14 mouse cellular contexts compared by ENCODE assay signal in genomic region chr10:62851025-62851424, GRCm38 (mm10). TPM values are rescaled to one million over a fixed set of nuclear protein-coding genes. Genes with fewer than 3 reads are reported as not detected.
DNase-seq lines count a peak whose midpoint lies in the region; ATAC-seq and TF ChIP-seq lines count a peak whose summit lies in the region.
"Had no signal": no experiment of that assay in that cellular context is flagged by ENCODE, and none has a peak within 500 bp of the region (broad histone marks: within the 10 kb centered on the region; RNA-seq: fewer than 3 reads in every experiment).

No protein-coding gene starts in this region.

- peak; percentile 48 for DNase-seq in layer of hippocampus, adult 11-12 months (ENCODE audit: low spot score)
- no peak for DNase-seq in layer of hippocampus, postnatal 25 days (ENCODE audit: extremely low spot score in 1 of 2, low spot score in 1 of 2)
- DNase-seq in ES-E14 (ENCODE audit: low read depth, low spot score): no peak
- no peak for DNase-seq in forebrain, embryonic 14.5 days (ENCODE audit: low spot score)
- DNase-seq in spleen, postnatal 10 days (ENCODE audit: low spot score in 2 of 2): no peak
- DNase-seq: cerebellum, adult 8-10 months; kidney, adult 2 months; liver, postnatal 0 days had no signal

- ATAC-seq in limb, embryonic 15.5 days (ENCODE audit: insufficient number of reproducible peaks, low FRiP score, low TSS enrichment, low read depth): 0 out of 2 replicates have a peak, but pooled peaks have one; percentile 58
- no peak for ATAC-seq in forebrain, embryonic 16.5 days
- ATAC-seq in forebrain, embryonic 14.5 days: no peak
- ATAC-seq: liver, postnatal 0 days had no signal

- no peak overlapping the region for H3K4me2 ChIP-seq in limb, embryonic 15.5 days
- no peak overlapping the region for H3K4me2 ChIP-seq in forebrain, embryonic 16.5 days (ENCODE audit: low read length)
- no peak overlapping the region for H3K4me2 ChIP-seq in forebrain, embryonic 14.5 days (ENCODE audit: low read length)
- H3K4me2 ChIP-seq: embryonic facial prominence, embryonic 12.5 days; heart, embryonic 13.5 days; hindbrain, embryonic 12.5 days had no signal

- no peak overlapping the region for H3K9ac ChIP-seq in ES-E14 (ENCODE audit: insufficient read depth, low read depth, low read length, poor library complexity, severe bottlenecking)
- no peak overlapping the region for H3K9ac ChIP-seq in limb, embryonic 15.5 days
- H3K9ac ChIP-seq in forebrain, embryonic 16.5 days (replicated peaks; ENCODE audit: low read depth, low read length): no peak overlapping the region
- H3K9ac ChIP-seq in forebrain, embryonic 14.5 days (ENCODE audit: low read length): no peak overlapping the region
- H3K9ac ChIP-seq: embryonic facial prominence, embryonic 12.5 days; heart, embryonic 13.5 days; hindbrain, embryonic 12.5 days; liver, postnatal 0 days had no signal

- WGBS in limb, embryonic 15.5 days: 60% methylated on average over 4 of the region's 4 CpGs
- 66% methylated on average over 4 of the region's 4 CpGs for WGBS in forebrain, embryonic 16.5 days
- 68% methylated on average over 4 of the region's 4 CpGs for WGBS in forebrain, embryonic 14.5 days

- in situ Hi-C loops in ES-E14 (cut with MboI; ENCODE audit: low sequenced_read_pairs in 2 of 2, unreplicated experiment in 2 of 2): no loop called here

- H3K27me3 ChIP-seq in limb, embryonic 15.5 days: no peaks in the 10 kb centered on the region
- H3K27me3 ChIP-seq in forebrain, embryonic 16.5 days (replicated peaks; ENCODE audit: control insufficient read depth, insufficient read depth, low read length): no peaks in the 10 kb centered on the region
- no peaks in the 10 kb centered on the region for H3K27me3 ChIP-seq in forebrain, embryonic 14.5 days (replicated peaks; ENCODE audit: control insufficient read depth, insufficient read depth, low read length)
- H3K27me3 ChIP-seq: embryonic facial prominence, embryonic 12.5 days; heart, embryonic 13.5 days; hindbrain, embryonic 12.5 days had no signal

- no peaks in the 10 kb centered on the region for H3K9me3 ChIP-seq in ES-E14 (ENCODE audit: control insufficient read depth, insufficient read depth, low read depth, low read length)
- H3K9me3 ChIP-seq in limb, embryonic 15.5 days: no peaks in the 10 kb centered on the region
- no peaks in the 10 kb centered on the region for H3K9me3 ChIP-seq in forebrain, embryonic 16.5 days (ENCODE audit: control insufficient read depth, low read length)
- H3K9me3 ChIP-seq in forebrain, embryonic 14.5 days (replicated peaks; ENCODE audit: control insufficient read depth, low read length): no peaks in the 10 kb centered on the region
- H3K9me3 ChIP-seq: embryonic facial prominence, embryonic 12.5 days; heart, embryonic 13.5 days; hindbrain, embryonic 12.5 days had no signal

- no peaks in the 10 kb centered on the region for H3K36me3 ChIP-seq in ES-E14 (ENCODE audit: control insufficient read depth, insufficient read depth, low read length, poor library complexity, severe bottlenecking)
- H3K36me3 ChIP-seq in limb, embryonic 15.5 days: no peaks in the 10 kb centered on the region
- H3K36me3 ChIP-seq in forebrain, embryonic 16.5 days (ENCODE audit: control insufficient read depth, insufficient read depth): no peaks in the 10 kb centered on the region
- no peaks in the 10 kb centered on the region for H3K36me3 ChIP-seq in forebrain, embryonic 14.5 days (ENCODE audit: control insufficient read depth, insufficient read depth, low read length)
- H3K36me3 ChIP-seq: embryonic facial prominence, embryonic 12.5 days; hindbrain, embryonic 12.5 days had no signal

- TF ChIP-seq POLR2A in embryonic fibroblast, embryonic 13.5 days (IDR thresholded peaks at IDR 0.05; ENCODE audit: low read depth, low read length): 0 out of 2 replicates have a peak, but pooled peaks have one; percentile 19

- no peak overlapping the region for H3K4me3 ChIP-seq in ES-E14 (ENCODE audit: insufficient read depth in 1 of 2, low read depth in 1 of 2, low read length in 2 of 2, poor library complexity in 1 of 2, severe bottlenecking in 1 of 2)
- no peak overlapping the region for H3K4me3 ChIP-seq in embryonic fibroblast, embryonic 13.5 days (ENCODE audit: insufficient read depth, low read length)
- no peak overlapping the region for H3K4me3 ChIP-seq in limb, embryonic 15.5 days
- no peak overlapping the region for H3K4me3 ChIP-seq in forebrain, embryonic 16.5 days (replicated peaks; ENCODE audit: low read length)
- no peak overlapping the region for H3K4me3 ChIP-seq in forebrain, embryonic 14.5 days (ENCODE audit: low read depth, low read length)
- H3K4me3 ChIP-seq: embryonic facial prominence, embryonic 12.5 days; heart, embryonic 13.5 days; hindbrain, embryonic 12.5 days had no signal

- no peak overlapping the region for H3K27ac ChIP-seq in ES-E14 (ENCODE audit: insufficient read depth, low read depth, low read length, poor library complexity, severe bottlenecking)
- H3K27ac ChIP-seq in embryonic fibroblast, embryonic 13.5 days (ENCODE audit: insufficient read depth, low read length): peak overlapping the region; percentile 98
- peak overlapping the region; percentile 4; the same call in 1 of the 2 replicates for H3K27ac ChIP-seq in limb, embryonic 15.5 days
- no peak overlapping the region for H3K27ac ChIP-seq in forebrain, embryonic 16.5 days (ENCODE audit: low read length)
- H3K27ac ChIP-seq in forebrain, embryonic 14.5 days (ENCODE audit: low read depth, low read length): no peak overlapping the region
- H3K27ac ChIP-seq: heart, embryonic 13.5 days; hindbrain, embryonic 12.5 days had no signal

- TF ChIP-seq CTCF in embryonic fibroblast, embryonic 13.5 days (IDR thresholded peaks at IDR 0.05; ENCODE audit: borderline replicate concordance, insufficient read depth, low read length): no peak

- peaks cover 8 to 14% of the 10 kb centered on the region in 2 experiments for H3K4me1 ChIP-seq in ES-E14 (ENCODE audit: control insufficient read depth in 2 of 2, insufficient read depth in 2 of 2, low read length in 2 of 2, poor library complexity in 1 of 2)
- peaks cover 11% of the 10 kb centered on the region for H3K4me1 ChIP-seq in embryonic fibroblast, embryonic 13.5 days (ENCODE audit: control insufficient read depth, insufficient read depth, low read length)
- H3K4me1 ChIP-seq in limb, embryonic 15.5 days: peaks cover 9% of the 10 kb centered on the region; the same call in 1 of the 2 replicates
- peaks cover 6% of the 10 kb centered on the region for H3K4me1 ChIP-seq in forebrain, embryonic 16.5 days (replicated peaks; ENCODE audit: control insufficient read depth, insufficient read depth, low read length)
- H3K4me1 ChIP-seq in forebrain, embryonic 14.5 days (ENCODE audit: control insufficient read depth, insufficient read depth, low read length): no peaks in the 10 kb centered on the region
- H3K4me1 ChIP-seq: embryonic facial prominence, embryonic 12.5 days; hindbrain, embryonic 12.5 days had no signal

TF ChIP-seq in ES-E14, 5 proteins besides CTCF, POLR2A, EP300 and RAD21:
- no peak for TF ChIP-seq ZNF384 (IDR thresholded peaks at IDR 0.05; ENCODE audit: low read depth, low read length)
- TF ChIP-seq MAFK (IDR thresholded peaks at IDR 0.05; ENCODE audit: insufficient read depth, low read depth, low read length): peak; percentile 65; the same call in 1 of the 2 replicates

RNA-seq across cellular contexts. Expression of gene Tet1, which starts 57.8 kb away (rescaled TPM):
- 10 to 100 TPM; 20.5 to 27.6 TPM for total RNA-seq in layer of hippocampus, postnatal 25 days (2021)
- 307 and 557 TPM in 2 replicates for total RNA-seq in ES-E14 (2012; rRNA removed)
- polyA plus RNA-seq in embryonic fibroblast, embryonic 13.5 days (2011; ENCODE audit: insufficient read length, low read depth, missing spikeins): 2.4 and 8.8 TPM in 2 replicates
- polyA plus RNA-seq in limb, embryonic 15.5 days (2015; fragmentation: Nextera tagmentation; extraction: Ambion mirVana): 22.8 and 24.9 TPM in 2 replicates
- 40.4 and 41.5 TPM in 2 replicates for polyA plus RNA-seq in forebrain, embryonic 16.5 days (2015; fragmentation: Nextera tagmentation; extraction: Ambion mirVana)
- polyA plus RNA-seq in forebrain, embryonic 14.5 days (2014; fragmentation: Nextera tagmentation; extraction: Ambion mirVana): 25.0 and 38.1 TPM in 2 replicates

RNA-seq across cellular contexts. Expression of gene Ccar1, which starts 58.9 kb away (rescaled TPM):
- total RNA-seq in layer of hippocampus, postnatal 25 days (2021): 10 to 100 TPM; 52.3 to 64.1 TPM
- 63.2 and 70.9 TPM in 2 replicates for total RNA-seq in ES-E14 (2012; rRNA removed)
- polyA plus RNA-seq in embryonic fibroblast, embryonic 13.5 days (2011; ENCODE audit: insufficient read length, low read depth, missing spikeins): 101 and 108 TPM in 2 replicates
- 102 and 106 TPM in 2 replicates for polyA plus RNA-seq in limb, embryonic 15.5 days (2015; fragmentation: Nextera tagmentation; extraction: Ambion mirVana)
- 126 and 137 TPM in 2 replicates for polyA plus RNA-seq in forebrain, embryonic 16.5 days (2015; fragmentation: Nextera tagmentation; extraction: Ambion mirVana)
- 118 and 131 TPM in 2 replicates for polyA plus RNA-seq in forebrain, embryonic 14.5 days (2014; fragmentation: Nextera tagmentation; extraction: Ambion mirVana)

Comparison
In these comparisons a context has a peak if more than half of its experiments do, and no peak if none do; other contexts are left out.
1. H3K27ac ChIP-seq: peak in embryonic fibroblast, embryonic 13.5 days (single experiment) and limb, embryonic 15.5 days (single experiment); none in ES-E14 (single experiment), forebrain, embryonic 16.5 days (single experiment) and forebrain, embryonic 14.5 days (single experiment).